Mouse (Mus musculus): ENCODE measurements at regions not wholly inside any gene's neighbourhood (a gene's known extent, or its start where the extent isn't known, plus 50 kb on each side); places are given as distances from the start of the nearest gene placed in this dataset.

DNA sequence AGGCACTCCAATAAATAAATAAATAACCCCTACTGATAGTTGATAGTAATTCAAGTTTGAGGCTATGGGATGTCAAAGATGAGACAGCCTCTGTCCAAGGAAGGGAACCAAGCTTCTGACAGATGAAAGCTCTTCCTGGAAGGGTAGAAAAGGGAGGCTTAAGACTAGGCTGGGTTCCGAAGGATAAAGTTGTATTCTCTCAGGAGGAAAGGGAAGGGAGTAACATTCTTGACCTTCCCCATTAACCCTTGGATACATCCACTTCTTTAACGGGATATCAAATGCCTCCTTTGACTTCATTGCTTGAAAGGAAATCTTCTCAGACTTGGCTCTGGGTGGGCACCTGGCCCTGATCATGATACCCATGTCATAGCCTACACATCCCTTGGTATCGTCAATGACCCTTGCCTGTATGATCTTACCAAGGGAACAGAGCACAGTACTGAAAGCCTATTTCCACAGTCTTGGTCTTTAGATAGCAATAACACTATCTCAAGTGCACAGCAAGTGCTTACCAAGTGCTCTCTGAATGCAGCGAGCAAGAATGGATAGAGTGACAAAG lies 607.4 kb upstream of the Cdh5 start:
- DNase-seq (ENCODE audit: low spot score in 2 of 2), result no peak

DNA sequence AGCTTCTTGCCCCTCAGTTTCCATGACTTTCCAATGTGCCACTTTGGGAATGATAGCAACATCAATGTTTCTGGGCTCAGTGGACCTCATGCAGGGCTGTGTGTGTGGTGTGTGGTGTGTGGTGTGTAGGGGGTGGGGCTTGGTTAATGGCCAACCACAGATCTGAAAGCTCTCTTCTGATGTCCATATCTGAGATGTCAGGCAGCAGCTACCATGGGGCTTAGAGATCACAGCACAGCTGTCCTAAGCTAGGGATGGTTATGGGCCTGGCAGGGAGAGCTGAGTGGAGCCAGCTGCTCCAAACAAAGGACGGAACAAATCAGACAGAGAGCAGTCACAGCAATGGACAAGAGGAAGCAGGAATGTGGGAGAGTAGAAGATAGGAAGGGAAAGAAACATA lies 606.8 kb upstream of the Cdh5 start:
- DNase-seq (ENCODE audit: low spot score in 2 of 2), result no peak

DNA sequence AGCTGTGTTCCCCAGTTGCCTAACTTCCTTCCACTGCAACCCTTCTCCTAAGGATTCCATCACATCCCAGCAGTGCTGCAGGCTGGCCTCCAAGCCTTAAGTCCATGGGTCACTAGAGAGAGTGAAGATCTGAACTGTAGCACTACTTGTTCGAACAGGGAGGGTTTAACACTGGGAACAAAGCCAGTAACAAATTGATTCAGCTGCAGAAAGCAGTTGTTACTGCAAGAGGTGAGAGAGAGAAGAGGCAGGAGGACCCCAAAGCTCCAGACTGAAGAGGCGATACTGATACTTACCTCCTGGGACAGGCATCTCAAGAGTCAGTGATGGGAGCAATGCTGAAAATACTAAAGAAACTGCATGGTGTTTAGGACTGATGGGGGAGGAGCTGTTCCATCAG lies 600.1 kb upstream of the Cdh5 start:
- no peak for DNase-seq (ENCODE audit: low spot score in 2 of 2)

- DNase-seq (ENCODE audit: low spot score in 2 of 2), result no peak
Observed at GRCm38 (mm10) chr8:103502991-103503767, 598.2 kb upstream of the Cdh5 start.

DNA sequence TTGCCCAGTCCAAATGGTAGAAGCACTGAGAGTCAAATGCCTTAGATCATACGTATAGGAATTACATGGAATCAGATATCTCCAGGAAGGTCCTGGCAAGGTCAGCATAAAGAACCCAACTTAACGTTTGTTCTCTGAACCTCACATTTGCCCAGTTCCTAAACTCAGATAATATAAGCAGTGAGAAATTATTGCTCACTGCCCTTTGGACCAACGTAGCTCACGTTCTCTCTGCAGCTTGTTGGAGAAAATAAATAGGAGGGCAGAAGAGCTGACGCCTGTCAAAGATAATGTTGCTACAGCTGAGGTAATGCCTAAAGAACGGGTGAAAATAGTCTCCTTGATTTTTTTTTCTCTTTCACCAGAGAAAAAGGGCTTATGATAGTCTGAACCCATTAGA lies 595.1 kb upstream of the Cdh5 start:
- no peak for DNase-seq (ENCODE audit: low spot score in 2 of 2)

DNA sequence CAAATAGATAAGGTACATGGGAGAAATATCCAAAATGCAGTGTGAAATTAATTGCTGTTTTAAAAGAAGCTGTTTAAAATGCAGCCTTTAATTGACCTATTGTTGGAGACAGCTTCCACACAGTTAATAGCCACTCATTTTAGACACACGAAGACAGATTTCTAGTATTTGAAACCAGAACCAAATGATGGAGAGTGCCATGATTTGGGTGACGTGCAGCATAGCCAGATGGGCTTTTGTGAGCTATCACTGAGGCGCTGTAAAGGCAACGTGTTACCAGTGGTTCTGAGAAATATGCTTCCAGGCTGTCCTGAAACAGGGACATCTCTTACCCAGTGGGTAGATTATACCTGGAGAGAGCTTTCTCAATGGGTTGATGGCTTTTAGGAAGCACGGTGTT lies 594.4 kb upstream of the Cdh5 start:
- DNase-seq (ENCODE audit: low spot score in 2 of 2), result no peak

DNA sequence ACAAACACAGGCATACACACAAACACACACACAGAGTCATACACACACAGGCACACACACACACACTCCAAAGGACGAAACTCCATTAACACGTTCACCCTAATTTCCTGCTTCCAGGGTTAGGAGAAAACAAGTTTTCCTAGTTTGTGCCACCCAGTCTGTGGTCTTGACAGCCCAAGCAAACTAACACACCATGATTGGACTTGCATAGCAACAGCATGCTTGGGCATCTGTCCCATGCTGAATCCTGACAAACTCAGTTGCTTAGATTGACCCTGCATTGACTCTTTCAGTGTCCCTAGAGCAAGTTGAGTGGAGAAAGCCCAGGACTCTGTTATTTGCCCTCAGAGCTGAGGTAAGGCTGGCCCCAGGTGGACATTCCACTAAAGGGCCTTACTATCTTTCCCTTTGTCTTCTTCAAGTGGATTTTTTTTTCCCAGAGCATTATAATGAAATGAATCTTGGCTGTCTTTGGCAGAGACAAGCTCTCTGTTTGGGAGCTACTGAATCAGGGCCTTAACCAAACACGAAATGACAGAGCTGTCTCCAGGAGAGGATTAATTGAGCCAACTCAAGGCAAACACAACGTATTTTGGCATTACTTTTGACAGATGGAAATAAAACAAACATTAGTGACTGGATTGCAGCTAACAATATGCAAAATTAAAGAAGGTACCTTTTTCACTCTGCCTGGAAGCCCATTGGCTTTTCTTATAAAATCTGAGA lies 581.1 kb upstream of the Cdh5 start:
- no peak for DNase-seq (ENCODE audit: low spot score in 2 of 2)

GRCm38 (mm10) chr8:103530903-103531302 lies 570.5 kb upstream of the Cdh5 start:
- DNase-seq (ENCODE audit: low spot score in 2 of 2), result no peak

DNA sequence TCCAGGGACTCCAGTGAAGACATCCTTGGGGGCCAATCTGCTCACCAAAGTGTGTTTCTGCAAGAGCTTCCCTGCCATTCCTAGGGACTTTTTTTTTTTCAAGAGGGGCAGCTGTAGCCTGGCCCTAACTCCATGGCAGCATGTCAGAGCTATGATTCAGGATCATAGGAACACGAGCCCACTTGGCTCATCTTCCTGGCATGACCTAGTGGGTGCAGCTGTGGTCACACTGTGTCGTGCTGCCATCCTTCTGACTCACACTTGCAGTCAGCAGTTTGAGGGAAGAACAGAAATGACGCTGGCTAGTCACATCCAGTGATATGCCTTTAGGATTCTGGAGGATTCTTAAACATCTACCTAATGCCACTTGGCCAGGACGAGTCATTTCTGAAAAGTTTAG lies 566.5 kb upstream of the Cdh5 start:
- no peak for DNase-seq (ENCODE audit: low spot score in 2 of 2)

GRCm38 (mm10) chr8:103536856-103537255 lies 564.6 kb upstream of the Cdh5 start:
- no peak for DNase-seq (ENCODE audit: low spot score in 2 of 2)

DNA sequence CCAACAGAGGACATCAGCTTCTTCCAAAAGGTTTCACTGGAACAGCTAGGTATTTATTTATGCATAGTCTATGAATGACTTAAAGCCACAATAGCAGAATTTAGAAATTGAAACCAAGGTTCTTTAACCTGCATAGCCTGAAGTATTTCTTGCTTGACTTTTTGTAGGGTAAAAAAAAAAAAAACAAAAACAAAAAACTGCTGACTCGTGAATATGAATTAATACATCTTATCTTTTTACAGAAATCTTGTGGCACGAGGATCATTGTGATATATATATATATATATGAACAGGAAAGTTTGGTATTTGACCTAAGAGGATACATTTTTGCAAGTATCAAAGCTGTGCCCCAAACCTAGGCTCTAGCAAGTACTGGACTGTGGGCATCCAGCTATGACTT lies 559.5 kb upstream of the Cdh5 start:
- DNase-seq (ENCODE audit: low spot score in 2 of 2), result no peak

DNA sequence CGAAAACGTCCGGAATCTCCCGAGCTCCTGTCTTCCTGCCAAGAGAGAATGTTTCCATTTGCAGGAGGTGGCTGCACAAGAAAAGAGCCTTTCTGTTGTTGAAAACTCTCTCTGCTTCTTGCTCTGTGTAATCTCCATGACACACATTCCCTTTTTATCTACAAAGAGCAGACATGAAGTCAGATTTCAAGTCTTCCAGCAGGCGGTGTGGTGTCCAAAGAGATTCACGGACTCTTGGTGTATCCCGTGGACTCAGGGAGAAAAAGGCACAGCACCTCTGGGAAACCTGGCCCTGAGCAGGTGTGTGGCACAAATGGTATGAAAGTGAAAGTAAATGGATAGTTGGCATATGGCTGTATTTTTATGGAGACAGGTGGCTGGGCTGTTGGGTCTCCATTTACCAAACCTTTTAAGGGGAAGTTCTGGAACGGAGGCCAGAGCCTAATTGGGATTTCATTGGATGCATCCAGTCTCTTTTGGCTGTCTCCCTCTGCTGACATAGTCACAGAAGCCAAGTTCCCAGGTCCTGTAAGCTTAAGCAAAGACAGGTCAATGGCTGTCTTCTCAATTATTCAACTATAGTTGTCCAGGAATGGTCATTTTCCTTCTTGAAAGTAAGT lies 549.4 kb upstream of the Cdh5 start:
- no peak for DNase-seq (ENCODE audit: low spot score in 2 of 2)

GRCm38 (mm10) chr8:103561606-103562005 lies 539.8 kb upstream of the Cdh5 start:
- no peak for DNase-seq (ENCODE audit: low spot score in 2 of 2)

- DNase-seq (ENCODE audit: low spot score in 2 of 2), result no peak
Observed at GRCm38 (mm10) chr8:103570864-103571425, 530.5 kb upstream of the Cdh5 start.

GRCm38 (mm10) chr8:103577147-103577546 lies 524.3 kb upstream of the Cdh5 start:
- DNase-seq (ENCODE audit: low spot score in 2 of 2), result no peak

DNA sequence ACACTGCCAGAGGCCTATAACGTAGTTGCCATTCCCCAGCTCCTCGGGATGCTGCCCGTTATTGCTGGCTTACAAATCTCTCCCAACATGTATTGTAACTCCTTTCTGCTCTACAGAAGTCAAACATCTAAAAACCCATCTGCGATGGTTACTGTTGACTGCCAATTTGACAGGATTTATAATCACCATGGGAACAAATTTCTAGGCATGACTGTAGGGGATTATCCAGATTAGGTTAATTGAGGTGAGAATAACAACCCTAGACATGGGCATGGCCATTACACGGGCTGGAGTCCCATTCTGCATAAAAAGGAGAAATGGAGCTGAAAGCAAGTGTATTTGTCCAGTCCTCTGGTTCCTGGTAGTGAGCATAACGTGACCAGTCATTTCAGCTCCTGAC lies 523.4 kb upstream of the Cdh5 start:
- DNase-seq (ENCODE audit: low spot score in 2 of 2), result no peak

DNA sequence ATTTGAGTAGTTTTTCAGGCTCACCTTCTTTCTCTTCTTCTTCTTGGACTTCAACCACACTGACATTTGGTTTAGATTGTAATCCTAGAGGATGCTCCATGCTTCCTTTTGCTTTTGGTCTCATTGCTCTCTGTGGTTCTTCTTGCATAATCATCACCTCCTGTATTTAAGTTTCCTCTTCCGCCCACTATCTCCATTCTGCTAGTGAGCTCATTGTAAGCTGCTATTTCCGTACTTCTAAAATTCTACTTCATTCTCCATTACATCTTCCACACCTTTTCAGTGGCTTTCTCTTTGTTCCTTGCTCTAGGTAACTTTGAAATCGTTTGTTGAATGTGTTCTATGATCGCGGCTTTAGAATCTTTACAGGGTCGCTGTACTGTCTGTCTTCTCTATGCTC lies 493.1 kb upstream of the Cdh5 start:
- no peak for DNase-seq (ENCODE audit: low spot score in 2 of 2)

DNA sequence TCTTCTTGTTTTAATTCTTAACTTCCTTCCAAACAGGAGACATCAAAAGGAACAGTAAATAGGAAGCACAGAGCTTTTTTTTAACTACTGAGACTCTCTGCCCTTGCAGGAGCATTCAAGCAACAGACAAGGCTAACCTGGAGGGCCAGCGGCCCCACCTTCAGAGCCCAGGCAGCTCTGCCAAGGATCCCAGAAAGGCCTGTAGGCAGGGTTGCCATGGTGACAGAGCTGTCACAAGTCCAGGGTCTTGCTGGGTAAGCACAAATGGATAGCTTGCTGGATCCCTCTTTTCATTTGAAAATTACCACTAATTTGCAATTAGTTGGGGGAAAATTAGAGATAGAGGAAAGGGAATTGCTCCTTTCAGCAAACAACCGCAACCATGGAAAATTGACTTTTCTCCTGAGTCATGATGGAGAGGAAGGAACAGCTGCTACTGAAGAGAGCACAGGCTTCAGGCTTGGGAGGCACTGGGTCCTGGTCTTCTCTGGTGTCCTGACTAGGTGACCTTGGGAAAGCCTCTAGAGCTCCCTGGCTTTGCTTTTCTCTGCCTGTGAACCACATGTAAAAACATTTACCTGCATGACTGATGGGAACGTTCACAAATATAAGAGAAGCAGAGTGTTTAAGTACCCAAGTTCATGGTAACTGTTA lies 477.5 kb upstream of the Cdh5 start:
- DNase-seq (ENCODE audit: low spot score in 2 of 2), result no peak

GRCm38 (mm10) chr8:103625166-103625890 lies 476.1 kb upstream of the Cdh5 start:
- DNase-seq (ENCODE audit: low spot score in 2 of 2), result no peak

GRCm38 (mm10) chr8:103626446-103626845 lies 475.0 kb upstream of the Cdh5 start:
- no peak for DNase-seq (ENCODE audit: low spot score in 2 of 2)

GRCm38 (mm10) chr8:103632543-103632942 lies 468.9 kb upstream of the Cdh5 start:
- DNase-seq (ENCODE audit: low spot score in 2 of 2), result no peak
